Mouse (Mus musculus): Measurements from ENCODE around the gene Mrpl37. TPM values are rescaled to one million over a fixed set of nuclear protein-coding genes. Genes with fewer than 3 reads are reported as not detected.

The Mrpl37 gene
- polyA plus RNA-seq, 1 experiment from 2014 or later = 110 TPM

Other genes with a start within 250 kb of the Mrpl37 start
- gene Ssbp3, start 156.2 kb downstream of the Mrpl37 start, polyA plus RNA-seq (2014; fragmentation: Nextera tagmentation; extraction: Ambion mirVana) = 79.9 and 83.9 TPM in 2 replicates
- gene Cyb5rl, start 120 bp upstream of the Mrpl37 start, polyA plus RNA-seq (2014; fragmentation: Nextera tagmentation; extraction: Ambion mirVana) = 4.9 and 7.4 TPM in 2 replicates
- not detected in 2 replicates for gene Cdcp2, start 30.0 kb upstream of the Mrpl37 start, polyA plus RNA-seq (2014; fragmentation: Nextera tagmentation; extraction: Ambion mirVana)
- 384 and 395 TPM in 2 replicates for gene Tmem59, start 111.5 kb upstream of the Mrpl37 start, polyA plus RNA-seq (2014; fragmentation: Nextera tagmentation; extraction: Ambion mirVana)
- 16.1 and 20.8 TPM in 2 replicates for gene Tceanc2, start 112.2 kb upstream of the Mrpl37 start, polyA plus RNA-seq (2014; fragmentation: Nextera tagmentation; extraction: Ambion mirVana)
- gene Ldlrad1, start 142.3 kb upstream of the Mrpl37 start, polyA plus RNA-seq (2014; fragmentation: Nextera tagmentation; extraction: Ambion mirVana) = not detected in 2 replicates
- gene Lrrc42, start 186.7 kb upstream of the Mrpl37 start, polyA plus RNA-seq (2014; fragmentation: Nextera tagmentation; extraction: Ambion mirVana) = 67.6 and 70.4 TPM in 2 replicates
- 37.8 and 40.6 TPM in 2 replicates for gene Hspb11, start 186.7 kb upstream of the Mrpl37 start, polyA plus RNA-seq (2014; fragmentation: Nextera tagmentation; extraction: Ambion mirVana)
- not detected in 2 replicates for gene Dio1, start 240.3 kb upstream of the Mrpl37 start, polyA plus RNA-seq (2014; fragmentation: Nextera tagmentation; extraction: Ambion mirVana)
- gene Yipf1, start 247.5 kb upstream of the Mrpl37 start, polyA plus RNA-seq (2014; fragmentation: Nextera tagmentation; extraction: Ambion mirVana) = 55.3 and 57.1 TPM in 2 replicates